Mouse (Mus musculus): ENCODE data around the gene Gipc3.

Gipc3 gene

GRCm38 (mm10) chr10:81346453-81347067, 3.5 kb upstream of the Gipc3 start:
- DNase-seq (ENCODE audit: low spot score in 2 of 2): peak; percentile 51 to 75

GRCm38 (mm10) chr10:81345162-81345534, 2.1 kb upstream of the Gipc3 start:
- DNase-seq (ENCODE audit: low spot score in 2 of 2): no peak

GRCm38 (mm10) chr10:81344421-81345161, 1.5 kb upstream of the Gipc3 start:
- DNase-seq (ENCODE audit: low spot score in 2 of 2): no peak

GRCm38 (mm10) chr10:81341333-81341949, 1.6 kb downstream of the Gipc3 start:
- DNase-seq (ENCODE audit: low spot score in 2 of 2): peak in 1 of 2 experiments; percentile 64

GRCm38 (mm10) chr10:81340551-81341332, 2.3 kb downstream of the Gipc3 start:
- DNase-seq (ENCODE audit: low spot score in 2 of 2): no peak

- DNase-seq (ENCODE audit: low spot score in 2 of 2): no peak
These were observed 6.5 kb downstream of the Gipc3 start for GRCm38 (mm10) chr10:81336558-81336957.

- no peak for DNase-seq (ENCODE audit: low spot score in 2 of 2)
These were observed 7.4 kb downstream of the Gipc3 start for GRCm38 (mm10) chr10:81335393-81336340.

- DNase-seq (ENCODE audit: low spot score in 2 of 2): no peak
These were observed 8.7 kb downstream of the Gipc3 start for GRCm38 (mm10) chr10:81334324-81334723.

- DNase-seq (ENCODE audit: low spot score in 2 of 2): no peak
These were observed 10.8 kb downstream of the Gipc3 start for GRCm38 (mm10) chr10:81332277-81332676.

- no peak for DNase-seq (ENCODE audit: low spot score in 2 of 2)
These were observed 13.1 kb downstream of the Gipc3 start for GRCm38 (mm10) chr10:81330007-81330406.

- no peak for DNase-seq (ENCODE audit: low spot score in 2 of 2)
These were observed 13.7 kb downstream of the Gipc3 start for GRCm38 (mm10) chr10:81329194-81329975.

- DNase-seq (ENCODE audit: low spot score in 2 of 2): peak in 1 of 2 experiments; percentile 50
These were observed 14.7 kb downstream of the Gipc3 start, which contains the start of gene Tbxa2r for GRCm38 (mm10) chr10:81328386-81328785. TSS of gene Tbxa2r (plus strand) at chr10:81328731.

GRCm38 (mm10) chr10:81327959-81328358, 15.1 kb downstream of the Gipc3 start:
- DNase-seq (ENCODE audit: low spot score in 2 of 2): no peak

- DNase-seq (ENCODE audit: low spot score in 2 of 2): no peak
These were observed 16.2 kb downstream of the Gipc3 start for GRCm38 (mm10) chr10:81326858-81327257.

GRCm38 (mm10) chr10:81325781-81326180, 17.3 kb downstream of the Gipc3 start:
- DNase-seq (ENCODE audit: low spot score in 2 of 2): no peak

- DNase-seq (ENCODE audit: low spot score in 2 of 2): no peak
These were observed 17.9 kb downstream of the Gipc3 start for GRCm38 (mm10) chr10:81325176-81325575.

GRCm38 (mm10) chr10:81323791-81324530, 19.1 kb downstream of the Gipc3 start:
- no peak for DNase-seq (ENCODE audit: low spot score in 2 of 2)

- no peak for DNase-seq (ENCODE audit: low spot score in 2 of 2)
These were observed 19.8 kb downstream of the Gipc3 start for GRCm38 (mm10) chr10:81323141-81323775.

GRCm38 (mm10) chr10:81322444-81322843, 20.6 kb downstream of the Gipc3 start:
- DNase-seq (ENCODE audit: low spot score in 2 of 2): no peak

Data from urinary bladder, postnatal 36 days (tissue).